Mouse (Mus musculus) right cerebral cortex, postnatal 25 days (tissue): ENCODE results near the gene Phf2.
"Not testable (repeated sequence)": the region's sequence is repeated elsewhere in the genome, so short reads cannot be mapped to it uniquely, and the experiment has no call there.

ENCODE experiments used
- DNase-seq: peaks from one replicate; pipeline ENCODE4 v3.0.0; 2022

The Phf2 gene

DNA sequence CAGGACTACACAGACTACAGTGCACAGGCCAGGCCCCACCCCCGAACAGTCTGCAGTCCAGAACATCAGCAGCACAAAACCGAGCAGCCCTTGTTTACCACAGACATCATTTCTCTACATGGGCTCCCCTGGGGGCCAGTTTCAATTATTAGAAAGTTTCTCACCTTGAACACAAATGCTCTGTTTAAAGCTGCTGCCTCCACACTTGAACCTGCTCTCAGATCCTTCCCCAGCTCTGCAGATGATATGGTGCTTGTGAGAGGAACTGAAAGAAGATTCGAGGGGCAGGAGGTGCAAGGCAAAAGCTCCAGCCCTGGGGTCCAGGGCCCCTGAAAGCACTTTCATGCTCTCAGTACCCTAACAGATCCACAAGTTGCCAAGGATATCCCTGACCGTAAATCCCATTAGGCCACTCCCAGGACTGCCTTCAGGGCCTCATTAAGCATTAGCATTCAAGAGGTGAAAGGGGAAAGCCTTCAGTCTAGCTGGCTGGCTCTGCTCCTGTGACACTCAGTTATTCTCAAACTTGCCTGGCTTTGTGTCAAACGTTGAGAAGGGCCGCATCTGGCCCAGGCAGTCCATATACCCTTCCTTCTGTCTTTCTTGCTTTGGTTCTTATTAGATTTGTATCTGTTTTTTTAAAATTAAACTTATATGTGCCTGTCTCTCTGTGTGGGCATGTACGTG lies 13.5 kb downstream of the Phf2 start:
- no peak for DNase-seq

DNA sequence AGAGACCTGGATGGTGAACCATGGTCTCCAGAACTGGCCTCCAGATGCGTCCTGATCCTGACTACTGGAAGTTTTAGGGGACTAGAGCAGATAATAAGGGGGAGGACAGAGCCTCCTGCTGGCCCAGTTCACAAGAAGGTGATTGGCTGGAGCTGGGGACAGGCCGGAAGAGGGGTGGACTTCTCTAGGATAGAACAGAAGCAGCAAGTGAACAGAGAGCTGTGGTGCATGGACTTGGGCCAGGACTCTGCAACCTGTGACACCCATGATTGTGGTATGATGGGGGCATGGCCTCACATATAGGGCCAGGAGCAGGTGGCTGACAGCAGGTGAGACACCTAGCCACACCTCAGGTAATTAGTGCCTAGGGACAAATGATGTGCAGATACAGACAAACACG lies 17.0 kb downstream of the Phf2 start:
- no peak for DNase-seq

DNA sequence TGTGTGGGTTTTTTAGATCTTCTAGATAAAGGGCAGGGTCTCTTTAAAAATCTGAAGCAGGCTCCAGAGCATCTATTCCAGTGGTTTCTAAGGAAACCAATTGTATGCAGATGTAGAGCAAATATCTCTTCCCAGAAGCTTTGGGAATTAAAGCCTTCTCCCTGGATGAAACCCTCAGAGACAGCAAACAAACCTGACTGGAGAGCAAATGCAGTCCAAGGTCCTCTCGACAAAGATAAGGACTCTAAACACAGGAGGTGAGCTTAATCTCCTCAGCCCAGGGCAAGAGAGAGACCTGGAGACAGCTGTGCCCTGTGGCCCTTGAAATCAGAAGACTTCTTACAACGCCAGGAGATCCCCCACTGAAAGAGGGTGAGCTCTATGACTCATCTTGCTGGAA lies 17.4 kb downstream of the Phf2 start:
- no peak for DNase-seq

DNA sequence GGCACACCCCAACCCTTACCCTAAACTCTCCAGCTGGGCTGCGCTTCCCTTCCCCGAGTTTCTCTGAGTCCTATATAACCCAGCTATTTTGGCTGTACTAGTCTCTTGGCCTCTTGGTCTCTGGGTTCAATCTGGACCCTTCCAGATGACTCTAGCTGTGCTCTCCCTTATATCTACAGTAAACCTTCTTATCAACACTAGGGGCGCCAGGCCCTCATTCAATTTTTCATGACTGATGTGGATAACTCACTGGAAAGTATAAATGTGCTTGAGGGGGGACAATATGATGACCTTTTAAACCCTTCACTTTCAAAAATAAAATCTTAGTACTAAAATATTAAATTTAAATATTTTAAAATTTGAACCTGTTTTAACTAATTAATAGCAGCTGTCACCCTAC lies 18.1 kb downstream of the Phf2 start:
- no peak for DNase-seq

DNA sequence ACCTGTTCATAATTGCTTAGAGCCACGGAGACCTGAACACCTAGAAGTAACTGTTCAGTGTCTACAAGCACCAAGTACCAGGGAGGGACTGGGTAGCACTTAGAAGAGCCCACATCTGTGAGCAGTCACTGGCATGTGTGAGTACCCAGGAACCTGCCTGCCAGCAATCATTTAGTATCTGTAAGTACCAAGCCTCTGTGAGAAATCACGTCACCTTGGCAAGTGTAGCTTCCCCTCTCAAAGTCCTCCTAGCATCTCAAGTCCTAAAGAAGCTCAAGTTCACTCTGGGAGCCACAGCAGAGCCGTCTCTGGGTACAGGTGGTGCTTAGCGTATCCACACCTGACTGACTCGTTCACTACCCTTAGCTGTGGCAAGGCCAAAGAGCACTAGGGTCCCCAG lies 19.2 kb downstream of the Phf2 start:
- DNase-seq = no peak

DNA sequence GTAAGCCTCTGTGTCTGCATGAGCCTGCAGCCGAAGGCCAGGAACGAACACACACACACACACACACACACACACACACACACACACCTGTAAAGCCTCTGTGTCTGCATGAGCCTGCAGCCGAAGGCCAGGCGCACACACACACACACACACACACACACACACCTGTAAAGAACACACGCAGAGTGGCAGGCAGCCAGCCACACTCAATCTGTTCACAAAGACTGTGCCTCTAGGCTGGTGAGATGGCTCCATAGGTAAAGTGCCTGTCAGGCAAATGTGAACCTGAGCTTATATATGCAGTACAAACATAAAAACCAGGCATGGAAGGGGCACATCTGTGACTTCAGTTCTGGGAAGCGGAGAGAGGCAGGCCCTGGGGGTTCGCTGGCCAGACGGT lies 20.1 kb downstream of the Phf2 start:
- DNase-seq = no peak

DNA sequence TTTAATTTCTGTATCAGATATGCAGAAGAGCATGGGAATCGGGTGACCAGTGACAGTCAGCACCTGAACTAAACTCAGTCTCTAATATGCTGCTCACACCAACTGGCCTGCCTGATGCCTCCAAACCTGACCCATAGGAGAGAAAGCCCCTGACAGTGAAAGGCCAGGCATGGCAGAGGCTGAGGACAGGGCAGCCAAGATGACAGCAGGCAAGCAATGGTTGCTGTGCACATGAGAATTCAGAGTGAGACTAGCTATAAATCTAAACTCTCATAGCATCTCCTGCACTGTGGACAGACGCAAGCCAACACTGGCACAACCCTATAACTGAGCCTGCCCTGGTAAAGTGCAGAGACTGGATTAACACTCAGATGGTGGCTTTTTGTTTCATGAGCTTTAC lies 20.6 kb downstream of the Phf2 start:
- no peak for DNase-seq

DNA sequence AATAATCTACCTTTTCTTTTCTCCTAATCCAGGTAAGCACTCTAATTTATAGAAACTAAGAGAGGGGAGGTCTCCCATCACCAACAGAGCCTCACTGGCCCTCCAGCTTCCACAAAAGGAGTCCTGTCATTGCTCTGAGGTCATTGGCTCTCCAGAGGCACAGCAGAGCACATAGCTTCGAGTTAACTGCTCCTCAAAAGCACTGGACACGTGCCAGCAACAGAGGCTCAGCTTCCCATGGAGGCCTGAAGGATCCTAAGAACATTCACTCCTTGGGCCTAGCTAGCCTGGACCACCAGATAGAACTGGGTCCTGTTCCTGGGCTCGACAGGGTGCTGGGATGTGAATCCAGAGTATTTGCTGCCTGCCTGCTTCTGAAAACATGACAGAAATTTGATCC lies 21.8 kb downstream of the Phf2 start:
- no peak for DNase-seq

DNA sequence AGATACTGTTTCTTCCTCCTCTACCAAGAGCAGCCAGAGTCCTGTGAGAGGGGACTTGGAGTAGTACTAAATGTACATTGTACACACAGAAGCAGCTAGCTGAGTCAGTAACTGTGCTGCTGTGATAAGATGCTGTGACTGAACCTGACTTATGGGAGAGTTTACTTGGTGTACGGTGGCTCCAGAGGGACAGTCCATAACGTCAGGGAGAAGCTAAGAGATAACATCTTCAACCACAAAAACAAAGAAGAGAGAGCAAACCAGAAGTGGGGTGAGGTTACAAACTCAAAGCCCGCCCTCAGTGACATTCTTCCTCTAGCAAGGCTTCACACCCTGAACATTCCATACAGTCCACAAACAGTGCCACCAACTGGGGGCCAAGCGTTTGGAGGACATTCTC lies 25.6 kb downstream of the Phf2 start:
- no peak for DNase-seq

DNA sequence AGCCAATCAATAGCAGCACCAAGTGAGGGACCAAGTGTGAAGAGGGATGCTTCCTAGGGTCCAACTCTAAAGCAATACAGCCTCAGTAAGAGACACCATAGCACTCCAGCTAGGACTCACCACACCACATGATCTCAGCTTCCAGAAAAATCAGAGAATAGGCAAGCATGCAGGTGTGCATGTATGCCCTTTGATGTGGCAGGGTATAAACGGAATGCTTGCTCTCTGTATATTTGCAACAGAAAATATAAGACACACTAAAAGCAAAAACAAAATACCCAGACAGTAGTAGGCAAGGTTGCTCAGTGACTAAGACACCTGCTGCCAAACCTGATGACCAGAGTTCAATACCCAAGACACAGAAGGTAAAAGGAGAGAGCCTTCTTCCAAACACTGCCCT lies 27.4 kb downstream of the Phf2 start:
- no peak for DNase-seq

DNA sequence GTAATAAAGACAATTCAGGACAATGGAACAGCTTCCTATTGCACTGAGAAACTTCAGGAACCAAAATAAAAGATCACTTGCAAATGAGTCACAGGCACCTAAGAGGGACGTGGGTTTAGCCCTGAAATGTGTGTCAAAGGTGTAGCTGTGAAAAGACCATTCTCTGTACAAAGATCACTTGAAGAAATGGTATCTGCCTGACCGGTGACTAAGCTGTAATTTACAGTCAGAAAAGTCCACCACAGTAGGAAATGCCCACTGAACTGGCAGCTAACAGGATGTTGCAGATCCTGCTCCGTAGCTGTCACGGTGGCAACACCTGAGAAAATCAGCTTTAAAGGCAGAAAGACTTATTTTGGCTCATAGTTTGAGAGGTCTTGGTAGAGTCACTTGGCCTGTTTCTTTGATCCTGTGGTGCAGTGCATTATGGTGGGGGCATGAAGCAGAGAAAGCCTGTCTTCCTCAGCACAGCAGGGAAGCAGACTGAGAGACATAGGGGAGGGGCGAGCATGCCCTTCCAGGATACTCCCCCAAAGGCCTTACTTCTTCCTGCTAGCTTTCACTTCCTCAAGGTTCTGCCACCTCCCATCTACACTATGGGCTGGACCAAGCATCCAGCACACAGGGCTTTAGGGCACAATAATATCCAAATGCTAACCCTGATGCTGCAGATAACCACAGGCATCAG lies 28.9 kb downstream of the Phf2 start:
- no peak for DNase-seq

DNA sequence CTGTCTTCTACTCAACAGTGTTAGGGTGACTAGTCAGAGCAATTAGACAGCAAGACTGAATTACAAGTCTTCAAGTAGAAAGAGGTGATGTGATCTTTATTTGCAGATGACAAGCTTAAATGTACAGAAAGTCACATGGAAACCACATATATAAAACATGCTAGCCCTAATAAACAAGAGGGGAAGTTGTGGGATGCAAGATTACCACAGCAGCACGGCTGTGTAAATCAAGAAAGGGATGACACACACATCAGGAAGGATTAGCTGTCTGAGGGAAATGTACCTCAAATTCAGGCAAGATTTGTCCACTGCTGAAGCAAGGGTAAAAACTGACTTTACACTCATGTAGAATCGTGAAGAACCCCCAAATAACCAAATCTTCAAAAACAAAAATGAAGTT lies 32.6 kb downstream of the Phf2 start:
- DNase-seq = no peak

DNA sequence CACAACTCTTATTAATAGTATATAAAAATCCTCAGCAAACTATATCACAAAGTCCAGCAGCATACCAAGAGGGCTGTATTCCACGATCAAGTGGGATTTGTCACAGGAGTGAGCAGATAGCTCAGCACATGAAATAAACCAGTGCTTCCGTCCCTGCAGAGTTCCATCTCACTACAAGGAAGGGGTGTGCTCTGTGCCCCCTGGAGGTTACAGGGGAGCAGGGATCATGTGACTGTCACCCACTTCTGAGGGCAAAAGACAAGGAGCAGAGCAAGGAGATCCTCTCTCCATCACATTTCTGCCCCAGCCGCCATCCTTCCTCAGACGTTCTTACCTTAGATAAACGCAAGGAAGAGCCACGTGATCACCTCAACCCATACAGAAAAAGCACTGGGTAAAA lies 33.4 kb downstream of the Phf2 start:
- DNase-seq = no peak

DNA sequence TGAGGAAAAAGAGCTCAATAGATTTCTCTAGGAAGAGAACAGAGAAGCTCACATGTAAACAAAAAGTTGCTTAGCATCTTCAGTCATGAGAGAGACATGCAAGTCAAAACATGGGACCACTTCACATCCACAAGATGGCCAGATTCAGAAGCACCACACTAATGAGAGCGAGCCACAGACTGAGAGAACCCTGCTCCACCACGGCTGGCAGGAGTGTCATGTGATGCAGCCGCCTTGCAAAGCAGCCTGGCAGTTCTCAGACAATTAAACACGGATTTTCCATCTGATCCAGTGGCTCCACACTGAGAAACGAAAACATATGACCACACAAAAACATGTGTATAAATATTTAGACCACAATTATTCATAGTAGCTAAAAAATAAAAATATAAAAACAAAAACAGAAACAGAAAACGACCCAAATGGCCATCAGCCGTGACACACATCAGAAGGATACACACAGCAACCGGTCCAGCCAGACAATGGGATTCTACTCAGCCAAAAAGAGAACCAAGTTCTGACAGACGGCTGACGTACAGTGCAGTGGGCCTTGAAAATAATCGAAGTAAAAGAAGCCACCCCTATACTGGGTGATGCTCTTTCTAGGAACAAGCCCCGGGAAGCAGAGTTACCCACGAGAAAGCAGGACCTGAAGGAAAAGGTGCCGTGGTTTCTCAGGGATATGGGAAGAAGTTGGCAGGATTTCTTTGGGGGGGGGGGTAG lies 40.2 kb downstream of the Phf2 start:
- DNase-seq = no peak

DNA sequence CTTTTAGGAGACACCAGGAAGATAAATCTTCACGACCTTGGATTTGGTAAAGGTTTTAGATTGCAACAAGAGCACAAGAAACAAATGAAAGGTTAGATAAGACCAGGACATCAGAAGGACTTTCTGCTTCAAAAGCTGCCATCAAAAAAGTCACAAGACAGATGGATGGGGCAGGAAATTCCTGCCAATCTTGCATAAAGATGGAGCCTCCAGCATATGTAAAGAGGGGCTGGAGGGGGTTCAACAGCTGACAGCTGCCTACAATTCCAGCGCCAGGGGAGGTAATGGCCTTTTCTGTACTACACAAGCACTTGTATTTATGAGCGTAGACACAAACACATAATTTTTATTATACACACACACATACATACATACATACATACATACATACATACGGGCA lies 41.1 kb downstream of the Phf2 start:
- DNase-seq = no peak

DNA sequence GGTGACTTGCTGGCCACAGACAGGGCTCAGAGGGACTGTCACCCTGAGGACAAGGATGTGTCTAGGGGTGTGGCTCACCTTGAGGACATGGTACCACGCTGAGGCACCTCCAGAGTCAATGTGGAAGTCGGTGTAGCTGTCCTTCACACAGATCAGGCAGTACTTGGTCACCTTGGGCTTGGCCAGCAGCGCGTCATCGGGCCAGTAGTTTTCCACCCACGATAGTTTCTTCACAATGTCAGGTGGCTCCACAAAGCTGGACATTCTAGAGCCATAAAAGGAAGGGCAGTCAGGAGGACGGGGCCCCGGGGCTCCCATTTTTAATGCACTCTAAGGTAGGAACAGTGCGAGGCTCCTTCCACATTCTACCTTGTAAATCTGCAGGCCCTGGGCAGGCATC lies 48.0 kb downstream of the Phf2 start:
- DNase-seq = no peak

DNA sequence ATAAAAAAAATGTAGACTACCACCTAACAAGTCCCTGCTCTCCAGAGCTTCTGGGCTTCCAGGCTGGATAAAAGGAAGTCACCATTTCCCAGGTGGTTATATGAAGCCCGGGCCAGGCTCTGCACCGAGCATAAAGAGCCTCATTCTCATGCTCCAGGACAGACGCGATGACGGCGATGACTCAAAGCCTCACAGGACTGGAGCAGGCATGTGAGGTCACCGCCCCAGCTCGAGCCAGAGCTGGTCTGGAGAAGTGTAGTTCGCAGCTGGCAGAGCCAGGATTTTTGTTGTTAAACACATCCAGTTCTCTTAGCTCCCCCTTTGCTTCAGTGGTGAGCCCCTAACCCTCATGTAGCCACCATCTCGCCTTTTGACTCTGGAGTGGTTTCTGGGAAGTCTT lies 48.6 kb downstream of the Phf2 start:
- no peak for DNase-seq

DNA sequence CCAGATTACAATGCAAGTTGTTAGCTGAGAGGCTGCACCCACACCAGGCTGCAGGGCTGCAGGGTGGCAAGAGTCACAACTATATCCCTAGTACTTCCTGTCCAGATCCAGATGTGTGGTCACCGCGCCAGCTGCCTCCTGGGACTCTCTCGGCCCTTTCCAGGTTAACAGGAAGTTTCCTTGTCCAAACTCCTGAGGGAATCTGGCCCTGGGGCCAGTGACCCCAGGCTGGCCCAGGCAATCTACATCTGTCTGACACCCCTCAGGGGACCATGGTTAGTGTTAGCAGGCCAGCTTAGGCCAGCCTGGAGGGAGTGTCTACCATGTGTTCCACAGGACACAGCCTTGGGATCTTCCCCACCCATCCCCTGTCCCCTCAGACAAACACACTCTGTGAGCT lies 51.8 kb downstream of the Phf2 start:
- DNase-seq = no peak

DNA sequence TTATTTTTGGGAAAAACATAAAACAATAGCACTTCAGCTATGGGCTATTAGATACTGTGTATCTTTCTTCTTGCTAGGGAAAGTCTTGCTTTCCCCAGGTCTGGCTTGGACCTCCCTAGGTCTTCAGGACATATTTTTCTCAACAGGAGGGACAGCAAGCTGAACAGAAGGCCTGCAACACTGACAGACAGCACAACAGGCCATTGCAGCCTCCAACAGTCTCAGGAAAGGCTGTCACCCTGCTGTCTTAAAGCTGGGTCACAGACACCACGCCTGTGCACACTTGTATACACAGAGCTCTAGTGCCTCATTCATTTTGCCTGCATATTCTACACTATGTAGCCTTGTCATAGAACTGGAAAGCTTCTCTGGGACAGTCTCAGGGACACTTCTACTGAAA lies 56.5 kb downstream of the Phf2 start:
- no peak for DNase-seq

DNA sequence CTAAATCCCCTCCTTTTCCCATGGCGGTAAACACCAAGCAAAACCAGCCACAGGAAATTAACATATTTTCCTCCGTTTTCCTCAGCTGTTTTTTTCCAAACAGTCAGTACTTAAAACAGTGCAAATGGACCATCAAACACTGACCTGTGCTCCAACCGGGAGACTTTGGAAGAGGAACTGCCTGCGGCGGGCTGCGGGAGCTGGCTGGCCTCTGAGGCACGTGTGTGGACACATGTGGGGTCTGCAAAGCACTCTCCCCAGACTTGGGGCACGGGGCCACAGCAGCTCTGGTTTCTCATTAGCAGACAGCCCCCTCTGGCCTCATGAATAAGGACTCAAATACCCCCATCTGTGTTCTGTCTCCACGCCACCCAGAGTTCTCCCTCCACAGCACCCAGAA lies 59.9 kb downstream of the Phf2 start:
- no peak for DNase-seq

DNA sequence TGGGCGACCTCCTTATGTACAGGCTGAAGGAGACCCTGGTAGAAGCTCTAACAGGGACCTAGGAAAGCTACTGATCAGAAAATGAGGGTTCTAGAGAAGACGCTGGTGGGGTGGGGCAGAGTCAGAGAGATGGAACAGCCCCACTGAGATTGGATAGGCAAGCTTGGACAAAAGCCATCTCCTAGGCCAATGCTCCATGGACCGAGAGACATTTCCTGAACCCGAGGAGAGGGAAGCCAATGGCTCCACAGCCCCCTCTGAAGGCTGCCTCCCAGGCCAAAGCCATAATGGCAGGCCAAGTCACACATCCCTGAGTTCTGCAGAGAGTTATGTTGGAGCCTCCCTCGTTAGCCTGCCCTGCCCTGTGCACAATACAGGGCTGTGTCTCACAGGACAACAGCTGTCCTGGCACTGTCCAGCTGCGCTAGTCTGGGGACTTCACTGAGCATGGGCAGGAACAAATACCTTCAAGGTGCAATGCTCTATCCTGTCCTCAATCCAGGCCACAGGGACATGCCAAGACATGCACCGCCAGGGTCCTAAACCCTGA lies 60.6 kb downstream of the Phf2 start:
- no peak for DNase-seq

DNA sequence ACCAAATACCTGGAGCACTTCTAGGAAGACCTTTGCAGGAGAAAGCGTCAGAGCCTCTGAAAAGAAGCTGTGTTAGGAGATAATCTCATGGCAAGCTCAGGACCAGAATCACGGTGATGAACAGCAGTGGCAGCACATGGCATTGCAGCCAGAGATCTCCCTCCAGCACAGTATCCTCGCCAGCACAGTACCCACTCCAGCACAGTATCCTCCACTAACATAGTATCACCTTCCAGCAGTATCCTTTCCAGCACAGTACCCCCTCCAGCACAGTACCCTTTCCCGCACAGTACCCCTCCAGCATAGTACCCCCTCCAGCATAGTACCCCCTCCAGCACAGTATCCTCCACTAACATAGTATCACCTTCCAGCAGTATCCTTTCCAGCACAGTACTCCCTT lies 61.3 kb downstream of the Phf2 start:
- DNase-seq = not testable (repeated sequence)

DNA sequence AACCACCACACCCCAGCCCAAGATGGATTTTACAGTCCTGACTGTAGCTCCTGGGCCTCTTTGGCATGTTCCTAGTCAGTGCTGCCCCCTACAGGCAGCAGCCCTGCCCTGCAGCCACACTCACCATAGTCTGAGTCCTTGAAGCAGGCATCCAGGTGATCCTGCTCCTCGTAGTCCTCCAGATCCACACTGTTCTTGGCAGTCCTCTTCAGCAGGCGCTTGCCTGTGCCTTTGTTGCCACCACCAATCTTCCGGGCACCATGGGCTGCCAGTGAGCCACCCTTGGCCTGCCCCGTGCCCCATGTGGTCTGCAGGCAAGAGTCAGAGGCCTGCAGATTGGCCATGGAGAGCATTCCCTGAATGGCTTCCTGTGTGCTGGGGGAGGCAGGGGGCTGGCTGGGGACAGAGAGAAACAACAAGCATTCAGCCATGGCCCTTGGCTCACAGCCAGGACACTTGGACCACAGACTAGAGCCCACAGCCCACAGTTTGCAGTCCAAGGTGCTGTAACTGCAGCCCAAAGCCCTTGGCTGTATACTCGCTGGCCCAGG lies 63.4 kb downstream of the Phf2 start:
- DNase-seq = peak; percentile 45

DNA sequence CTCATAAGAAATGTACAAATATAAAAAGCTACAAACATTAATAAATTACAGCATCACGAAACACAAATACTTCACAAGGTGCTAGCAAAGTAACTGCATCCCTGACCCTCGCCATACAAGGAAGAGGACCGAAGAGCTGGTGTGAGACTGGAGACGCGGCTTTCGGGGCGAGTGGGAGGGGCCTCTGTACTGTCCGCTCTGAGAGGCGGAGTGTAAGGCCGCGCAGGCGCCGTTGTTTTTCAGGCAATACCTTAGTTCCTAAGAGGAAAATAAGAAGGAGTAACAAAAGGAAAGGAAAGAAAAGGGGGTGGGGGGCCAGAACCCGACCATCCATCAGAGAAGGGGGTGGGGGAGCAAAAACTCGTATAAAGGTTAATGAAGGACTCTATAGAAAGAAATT lies 68.7 kb downstream of the Phf2 start:
- DNase-seq = no peak
